12 mouse cellular contexts compared by ENCODE assay signal in the genomic region with DNA sequence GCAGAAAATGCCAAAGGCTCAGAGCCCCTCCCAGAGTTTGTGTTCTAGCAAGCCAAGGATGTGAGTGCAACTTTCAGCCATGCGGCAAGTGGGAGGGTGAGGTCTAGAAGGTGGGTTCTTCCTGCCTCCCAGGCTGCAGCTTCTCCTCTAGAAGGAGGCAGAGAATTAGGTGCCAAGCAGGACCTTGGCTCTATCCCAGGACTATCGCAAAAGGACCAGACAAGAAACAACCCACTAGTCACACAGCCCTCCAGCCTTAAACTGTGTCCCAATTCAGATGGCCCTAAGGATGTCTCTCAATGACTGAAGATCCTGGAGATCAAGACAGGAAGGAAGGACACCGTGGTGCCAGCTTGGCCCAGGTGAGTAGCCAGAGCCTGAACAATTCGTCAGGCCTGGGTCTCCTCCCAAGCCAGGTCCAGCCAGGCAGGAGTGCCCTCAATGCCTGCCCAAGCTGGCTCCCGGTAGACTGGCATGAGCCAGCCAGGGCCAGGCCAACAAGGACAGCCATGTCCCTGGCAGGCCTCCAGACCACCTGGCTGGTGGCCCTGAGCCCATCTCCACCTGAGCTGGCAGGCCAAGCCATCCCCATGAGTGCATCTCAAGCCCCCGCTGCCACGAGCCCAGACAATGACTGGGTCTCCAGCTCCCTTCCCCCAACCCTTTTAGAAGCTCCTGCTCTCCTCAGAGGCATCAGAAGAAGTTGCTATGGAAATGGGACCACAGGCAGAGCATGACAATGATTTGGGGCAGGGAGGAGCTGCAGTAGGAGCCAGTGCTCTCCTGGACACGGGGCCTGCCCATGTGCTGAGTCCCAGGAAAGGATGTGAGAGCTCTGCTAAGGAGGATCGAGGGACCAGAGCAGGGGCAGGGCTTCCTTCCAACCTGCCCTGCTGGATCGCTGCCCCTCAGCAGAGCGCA. TPM values are rescaled to one million over a fixed set of nuclear protein-coding genes. Genes with fewer than 3 reads are reported as not detected.
A peak's percentile ranks its signal among the peaks of the same experiment; 100 is the strongest.
DNase-seq lines count a peak whose midpoint lies in the region; ATAC-seq lines count a peak whose summit lies in the region.
"Had no signal": no experiment of that assay in that cellular context is flagged by ENCODE, and none has a peak within 500 bp of the region (broad histone marks: within the 10 kb centered on the region; RNA-seq: fewer than 3 reads in every experiment).

No protein-coding gene starts in this region.

- no peak overlapping the region for H3K9ac ChIP-seq in kidney, embryonic 16.5 days (replicated peaks; ENCODE audit: low read length)
- H3K9ac ChIP-seq in hindbrain, embryonic 15.5 days = no peak overlapping the region
- H3K9ac ChIP-seq: embryonic facial prominence, embryonic 13.5 days; liver, embryonic 12.5 days had no signal

- WGBS in kidney, embryonic 16.5 days = 69% methylated on average over 11 of the region's 11 CpGs
- 46% methylated on average over 11 of the region's 11 CpGs for WGBS in hindbrain, embryonic 15.5 days

- H3K9me3 ChIP-seq in kidney, embryonic 16.5 days (ENCODE audit: low read length) = no peaks in the 10 kb centered on the region
- H3K9me3 ChIP-seq in hindbrain, embryonic 15.5 days = no peaks in the 10 kb centered on the region
- H3K9me3 ChIP-seq: embryonic facial prominence, embryonic 13.5 days; liver, embryonic 12.5 days had no signal

- ATAC-seq in kidney, embryonic 16.5 days (ENCODE audit: low FRiP score, low TSS enrichment) = no peak
- ATAC-seq in hindbrain, embryonic 15.5 days (ENCODE audit: low FRiP score, low read depth) = peak; percentile 55
- ATAC-seq in megakaryocyte-erythroid progenitor cell, adult 5-6 weeks (replicated peaks; ENCODE audit: low FRiP score, low TSS enrichment, poor library complexity, severe bottlenecking) = no peak
- ATAC-seq: intestine, postnatal 0 days; liver, embryonic 12.5 days had no signal

- no peaks in the 10 kb centered on the region for H3K27me3 ChIP-seq in kidney, embryonic 16.5 days (ENCODE audit: insufficient read depth, low read length)
- no peaks in the 10 kb centered on the region for H3K27me3 ChIP-seq in hindbrain, embryonic 15.5 days
- H3K27me3 ChIP-seq: embryonic facial prominence, embryonic 13.5 days had no signal

- H3K27ac ChIP-seq in kidney, embryonic 16.5 days (ENCODE audit: low read length) = no peak overlapping the region
- H3K27ac ChIP-seq in hindbrain, embryonic 15.5 days (replicated peaks) = peak overlapping the region; percentile 56
- H3K27ac ChIP-seq: embryonic facial prominence, embryonic 13.5 days; heart, adult 2 months; liver, embryonic 12.5 days had no signal

- H3K36me3 ChIP-seq in kidney, embryonic 16.5 days (ENCODE audit: insufficient read depth, low read length) = no peaks in the 10 kb centered on the region
- H3K36me3 ChIP-seq in hindbrain, embryonic 15.5 days = no peaks in the 10 kb centered on the region
- H3K36me3 ChIP-seq: embryonic facial prominence, embryonic 13.5 days; liver, embryonic 12.5 days had no signal

- no peak overlapping the region for H3K4me3 ChIP-seq in kidney, embryonic 16.5 days (ENCODE audit: low read length)
- no peak overlapping the region for H3K4me3 ChIP-seq in hindbrain, embryonic 15.5 days
- H3K4me3 ChIP-seq: embryonic facial prominence, embryonic 13.5 days; heart, adult 2 months; liver, embryonic 12.5 days had no signal

- no peak overlapping the region for H3K4me2 ChIP-seq in kidney, embryonic 16.5 days (replicated peaks; ENCODE audit: low read depth, low read length)
- no peak overlapping the region for H3K4me2 ChIP-seq in hindbrain, embryonic 15.5 days
- H3K4me2 ChIP-seq: embryonic facial prominence, embryonic 13.5 days; liver, embryonic 12.5 days had no signal

- H3K4me1 ChIP-seq in kidney, embryonic 16.5 days (ENCODE audit: insufficient read depth, low read length) = no peaks in the 10 kb centered on the region
- H3K4me1 ChIP-seq in hindbrain, embryonic 15.5 days (replicated peaks) = peaks cover 21% of the 10 kb centered on the region
- H3K4me1 ChIP-seq: liver, embryonic 12.5 days had no signal

- peak; percentile 11 for DNase-seq in kidney, adult 9 months
- DNase-seq in brain, adult 2 months (ENCODE audit: low read depth, low spot score) = peak; percentile 92
- peak; percentile 97 for DNase-seq in cerebellum, adult 9-10 months
- no peak for DNase-seq in spleen, adult 12 weeks (ENCODE audit: low spot score)
- no peak for DNase-seq in thymus, postnatal 14 days
- DNase-seq: heart, adult 2 months had no signal

RNA-seq across cellular contexts. Expression of gene Lingo1, which starts 19.1 kb away (rescaled TPM):
- polyA plus RNA-seq in kidney, embryonic 16.5 days (2015; fragmentation: Nextera tagmentation; extraction: Ambion mirVana) = 3.2 and 4.4 TPM in 2 replicates
- polyA plus RNA-seq in hindbrain, embryonic 15.5 days (2015; fragmentation: Nextera tagmentation; extraction: Ambion mirVana) = 71.8 and 93.4 TPM in 2 replicates
- not detected in 2 replicates for total RNA-seq in megakaryocyte-erythroid progenitor cell, adult 5-6 weeks (2014; fragmentation: Nextera tagmentation)
- not detected in 2 replicates for total RNA-seq in megakaryocyte-erythroid progenitor cell, adult 5-6 weeks (2017)

Comparison
In these comparisons a context has a peak if more than half of its experiments do, and no peak if none do; other contexts are left out.
1. DNase-seq: peak in kidney, adult 9 months (single experiment), brain, adult 2 months (single experiment) and cerebellum, adult 9-10 months (single experiment); none in spleen, adult 12 weeks (single experiment) and thymus, postnatal 14 days (single experiment).
2. RNA of gene Lingo1, which starts 19.1 kb away (polyA plus RNA-seq): 71.8 to 93.4 TPM in hindbrain, embryonic 15.5 days; 3.2 to 4.4 TPM in kidney, embryonic 16.5 days; every median in the first group is over 10 times any median in the second.